Mouse (Mus musculus): ENCODE results near the gene AU022252. TPM values are rescaled to one million over a fixed set of nuclear protein-coding genes. Genes with fewer than 3 reads are reported as not detected.

The AU022252 gene
- polyA plus RNA-seq, 1 experiment: 10.0 TPM

- H3K4me3 ChIP-seq (ENCODE audit: insufficient read depth, poor library complexity, severe bottlenecking): peak within 1 kb of the TSS; percentile 52
- H3K79me3 ChIP-seq (ENCODE audit: low read depth): no peaks in the 10 kb centered on the region
- peaks cover 13% of the 10 kb centered on the region for H3K79me2 ChIP-seq (ENCODE audit: control insufficient read depth, insufficient read depth)
- no peak for TF ChIP-seq USF1 (IDR thresholded peaks at IDR 0.05; ENCODE audit: low read depth)
- TF ChIP-seq MAX (IDR thresholded peaks at IDR 0.05): peak; percentile 10
- no peaks in the 10 kb centered on the region for H3K36me3 ChIP-seq (ENCODE audit: control insufficient read depth, insufficient read depth)
- peak within 1 kb of the TSS; percentile 84 for H3ac ChIP-seq (ENCODE audit: control insufficient read depth, insufficient read length, low read depth)
- H3K27me3 ChIP-seq (ENCODE audit: control insufficient read depth, insufficient read depth, insufficient read length): no peaks in the 10 kb centered on the region
Measured at GRCm38 (mm10) chr4:119173851-119174453, 58.6 kb downstream of the AU022252 start, which contains the start of gene Zfp691. Gene Zfp691, minus strand, starts transcription at chr4:119174195.

DNA sequence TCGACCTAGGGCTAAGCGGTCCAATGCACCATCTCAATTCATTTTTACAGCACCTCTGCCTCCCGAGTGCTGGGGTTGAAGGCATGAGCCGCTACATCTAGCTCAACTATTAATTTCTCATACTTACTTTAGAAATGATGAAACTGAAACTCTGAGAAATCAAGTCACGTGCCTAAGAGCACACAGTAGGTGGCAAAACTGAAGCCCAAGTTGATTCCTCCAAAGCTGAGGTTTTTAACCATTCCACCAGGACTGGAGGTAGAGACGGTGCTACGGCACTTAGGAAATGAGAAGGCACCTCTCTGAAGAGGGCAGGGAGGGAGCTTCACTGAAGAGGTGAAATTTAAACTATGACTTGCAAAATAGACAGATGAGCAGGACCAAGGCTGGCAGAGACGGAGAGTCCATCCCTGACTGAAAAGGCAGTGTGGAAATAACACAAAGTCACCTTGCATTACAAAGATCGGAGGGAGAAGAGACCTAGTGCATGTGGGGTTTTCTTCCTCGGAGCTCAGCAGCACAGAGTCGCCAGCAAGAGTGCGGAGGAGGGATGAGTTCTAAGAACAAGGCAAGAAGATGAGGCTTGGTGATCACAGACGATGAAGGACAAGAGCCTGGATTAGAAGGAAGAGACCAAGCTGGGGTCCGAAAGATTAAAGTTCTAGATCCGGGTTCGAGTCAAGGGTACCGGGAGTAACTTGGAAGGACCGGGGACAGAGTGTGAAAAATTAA, 59.4 kb downstream of the AU022252 start:
- Histone ChIP-seq H3K36me3 (ENCODE audit: control insufficient read depth, insufficient read depth) (no peaks in the 10 kb centered on the region), H3K27me3 (ENCODE audit: control insufficient read depth, insufficient read depth, insufficient read length) (no peaks in the 10 kb centered on the region), H3K79me2 (ENCODE audit: control insufficient read depth, insufficient read depth) (peaks cover 13% of the 10 kb centered on the region), H3K4me3 (ENCODE audit: insufficient read depth, poor library complexity, severe bottlenecking) (peak overlapping the region; percentile 52), H3ac (ENCODE audit: control insufficient read depth, insufficient read length, low read depth) (peak overlapping the region; percentile 84), H3K79me3 (ENCODE audit: low read depth) (no peaks in the 10 kb centered on the region)
- no peak for TF ChIP-seq FOSL1 (IDR thresholded peaks at IDR 0.05; ENCODE audit: insufficient read depth, low read length, poor library complexity, severe bottlenecking)
- no peak for TF ChIP-seq CTCF (IDR thresholded peaks at IDR 0.05; ENCODE audit: control insufficient read depth, insufficient read depth, insufficient read length)
- no peak for TF ChIP-seq USF1 (IDR thresholded peaks at IDR 0.05; ENCODE audit: low read depth)
- TF ChIP-seq CEBPB (IDR thresholded peaks at IDR 0.05; ENCODE audit: low read depth): no peak
- no peak for TF ChIP-seq MYOD1 (IDR thresholded peaks at IDR 0.05; ENCODE audit: control insufficient read depth, insufficient read length, low read depth)
- no peak for TF ChIP-seq MYOG (IDR thresholded peaks at IDR 0.05; ENCODE audit: control insufficient read depth, extremely low read depth, insufficient read length)
- no peak for TF ChIP-seq MAX (IDR thresholded peaks at IDR 0.05)

GRCm38 (mm10) chr4:119167663-119168062, 64.8 kb downstream of the AU022252 start:
- Histone ChIP-seq H3K27me3 (ENCODE audit: control insufficient read depth, insufficient read depth, insufficient read length) (no peaks in the 10 kb centered on the region), H3ac (ENCODE audit: control insufficient read depth, insufficient read length, low read depth) (no peak overlapping the region), H3K4me3 (ENCODE audit: insufficient read depth, poor library complexity, severe bottlenecking) (no peak overlapping the region), H3K79me2 (ENCODE audit: control insufficient read depth, insufficient read depth) (peaks cover 1% of the 10 kb centered on the region), H3K36me3 (ENCODE audit: control insufficient read depth, insufficient read depth) (no peaks in the 10 kb centered on the region), H3K79me3 (ENCODE audit: low read depth) (no peaks in the 10 kb centered on the region)
- no peak for TF ChIP-seq MAX (IDR thresholded peaks at IDR 0.05)
- TF ChIP-seq CEBPB (IDR thresholded peaks at IDR 0.05; ENCODE audit: low read depth): no peak
- no peak for TF ChIP-seq FOSL1 (IDR thresholded peaks at IDR 0.05; ENCODE audit: insufficient read depth, low read length, poor library complexity, severe bottlenecking)
- no peak for TF ChIP-seq MYOD1 (IDR thresholded peaks at IDR 0.05; ENCODE audit: control insufficient read depth, insufficient read length, low read depth)
- peak; percentile 40 for TF ChIP-seq USF1 (IDR thresholded peaks at IDR 0.05; ENCODE audit: low read depth)
- TF ChIP-seq CTCF (IDR thresholded peaks at IDR 0.05; ENCODE audit: control insufficient read depth, insufficient read depth, insufficient read length): peak; percentile 34

DNA sequence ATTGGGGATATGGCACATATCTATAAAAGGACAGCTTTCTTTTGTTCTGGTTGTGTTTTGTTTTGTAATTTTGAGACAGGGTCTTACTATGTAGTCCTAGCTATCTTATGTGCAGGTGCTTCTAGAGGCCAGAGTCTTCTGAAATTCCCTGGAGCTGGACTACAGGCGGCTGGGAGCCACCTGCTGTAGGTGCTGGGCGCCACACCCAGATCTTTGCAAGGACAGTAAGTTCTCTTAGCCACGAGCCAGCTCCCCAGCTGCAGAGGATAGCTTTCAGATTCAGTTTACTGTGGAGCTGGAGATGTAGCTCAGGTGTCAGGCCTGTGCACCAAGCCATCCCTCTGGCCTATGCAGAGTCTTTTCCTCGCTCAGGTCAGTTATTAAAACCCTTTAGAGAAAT, 65.4 kb downstream of the AU022252 start:
- H3K36me3 ChIP-seq (ENCODE audit: control insufficient read depth, insufficient read depth): no peaks in the 10 kb centered on the region
- no peak overlapping the region for H3K4me3 ChIP-seq (ENCODE audit: insufficient read depth, poor library complexity, severe bottlenecking)
- no peaks in the 10 kb centered on the region for H3K27me3 ChIP-seq (ENCODE audit: control insufficient read depth, insufficient read depth, insufficient read length)

DNA sequence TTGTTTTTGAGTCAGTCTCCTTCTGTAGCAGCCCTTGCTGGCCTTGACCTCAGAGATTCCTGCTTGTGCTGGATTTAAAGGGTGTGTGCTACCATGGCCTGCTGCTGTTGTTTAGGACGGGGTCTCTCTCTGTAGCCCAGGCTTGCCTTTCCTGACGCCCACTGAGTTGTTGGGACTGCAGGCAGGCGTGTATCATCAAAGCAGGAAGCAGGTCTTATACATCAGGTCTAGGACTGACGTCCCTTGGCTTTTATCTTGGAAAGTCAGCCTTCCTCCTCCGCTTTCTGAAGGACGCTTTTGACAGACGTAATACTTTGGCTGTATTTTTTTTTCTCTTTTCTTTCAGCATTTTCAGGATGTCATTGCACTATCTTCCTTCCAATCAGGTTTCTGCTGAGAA, 66.6 kb downstream of the AU022252 start:
- Histone ChIP-seq H3K79me2 (ENCODE audit: control insufficient read depth, insufficient read depth) (no peaks in the 10 kb centered on the region), H3K4me3 (ENCODE audit: insufficient read depth, poor library complexity, severe bottlenecking) (no peak overlapping the region), H3K27me3 (ENCODE audit: control insufficient read depth, insufficient read depth, insufficient read length) (no peaks in the 10 kb centered on the region), H3ac (ENCODE audit: control insufficient read depth, insufficient read length, low read depth) (no peak overlapping the region), H3K79me3 (ENCODE audit: low read depth) (no peaks in the 10 kb centered on the region), H3K36me3 (ENCODE audit: control insufficient read depth, insufficient read depth) (no peaks in the 10 kb centered on the region)
- no peak for TF ChIP-seq MAX (IDR thresholded peaks at IDR 0.05)
- TF ChIP-seq CEBPB (IDR thresholded peaks at IDR 0.05; ENCODE audit: low read depth): no peak
- TF ChIP-seq MYOG (IDR thresholded peaks at IDR 0.05; ENCODE audit: control insufficient read depth, extremely low read depth, insufficient read length): no peak

More for the DNA sequence above, 65.4 kb downstream of the AU022252 start:
- no peaks in the 10 kb centered on the region for H3K79me3 ChIP-seq (ENCODE audit: low read depth)
- H3K79me2 ChIP-seq (ENCODE audit: control insufficient read depth, insufficient read depth): no peaks in the 10 kb centered on the region
- H3ac ChIP-seq (ENCODE audit: control insufficient read depth, insufficient read length, low read depth): no peak overlapping the region
- TF ChIP-seq MYOG (IDR thresholded peaks at IDR 0.05; ENCODE audit: control insufficient read depth, extremely low read depth, insufficient read length): no peak
- TF ChIP-seq CEBPB (IDR thresholded peaks at IDR 0.05; ENCODE audit: low read depth): no peak
- no peak for TF ChIP-seq FOSL1 (IDR thresholded peaks at IDR 0.05; ENCODE audit: insufficient read depth, low read length, poor library complexity, severe bottlenecking)
- no peak for TF ChIP-seq MYOD1 (IDR thresholded peaks at IDR 0.05; ENCODE audit: control insufficient read depth, insufficient read length, low read depth)

DNA sequence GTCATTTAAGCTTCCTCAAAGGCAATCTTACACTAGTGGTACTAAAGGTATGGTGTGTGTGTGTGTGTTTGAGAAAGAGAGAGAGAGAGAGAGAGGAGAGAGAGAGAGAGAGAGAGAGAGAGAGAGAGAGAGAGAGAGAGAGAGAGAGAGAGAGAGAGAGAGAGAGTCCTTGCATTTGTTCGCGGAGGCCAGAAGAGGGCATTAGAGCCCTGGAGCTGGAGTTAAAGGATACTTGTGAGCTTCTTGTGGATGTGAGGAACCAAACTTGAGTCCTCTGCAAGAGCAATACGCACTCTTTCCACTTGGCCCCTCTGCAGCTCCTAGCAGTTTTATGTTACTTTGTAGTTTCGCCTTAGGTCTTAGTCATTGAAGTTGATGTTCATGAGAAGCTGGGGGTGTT, 69.5 kb downstream of the AU022252 start:
- H3K36me3 ChIP-seq (ENCODE audit: control insufficient read depth, insufficient read depth): no peaks in the 10 kb centered on the region
- TF ChIP-seq MYOG (IDR thresholded peaks at IDR 0.05; ENCODE audit: control insufficient read depth, extremely low read depth, insufficient read length) (no peak), MAX (IDR thresholded peaks at IDR 0.05) (no peak), USF1 (IDR thresholded peaks at IDR 0.05; ENCODE audit: low read depth) (no peak), MYOD1 (IDR thresholded peaks at IDR 0.05; ENCODE audit: control insufficient read depth, insufficient read length, low read depth) (no peak), FOSL1 (IDR thresholded peaks at IDR 0.05; ENCODE audit: insufficient read depth, low read length, poor library complexity, severe bottlenecking) (no peak), CEBPB (IDR thresholded peaks at IDR 0.05; ENCODE audit: low read depth) (no peak), CTCF (IDR thresholded peaks at IDR 0.05; ENCODE audit: control insufficient read depth, insufficient read depth, insufficient read length) (no peak)
- H3ac ChIP-seq (ENCODE audit: control insufficient read depth, insufficient read length, low read depth): no peak overlapping the region
- no peak overlapping the region for H3K4me3 ChIP-seq (ENCODE audit: insufficient read depth, poor library complexity, severe bottlenecking)
- no peaks in the 10 kb centered on the region for H3K79me2 ChIP-seq (ENCODE audit: control insufficient read depth, insufficient read depth)
- H3K79me3 ChIP-seq (ENCODE audit: low read depth): no peaks in the 10 kb centered on the region
- H3K27me3 ChIP-seq (ENCODE audit: control insufficient read depth, insufficient read depth, insufficient read length): no peaks in the 10 kb centered on the region

Data from C2C12 (cell line).